Mouse (Mus musculus) heart, embryonic 11.5 days (tissue): ENCODE data around the gene Cmtm4. TPM values are rescaled to one million over a fixed set of nuclear protein-coding genes. Genes with fewer than 3 reads are reported as not detected.

Experiments used
- ATAC-seq: fragments of 200-750 bp; cut with Nextera tagmentation; replicated peaks from 2 replicates; pipeline ENCODE4 v1.8.0; 2017; ENCODE audit warnings: moderate library complexity; ENCODE audit not compliant: insufficient number of reproducible peaks, low FRiP score, low TSS enrichment
- H3K27ac ChIP-seq: fragments of 300-500 bp; sonication (generic); 2 replicates; pipeline ENCODE4 v1.5.1; 2014; ENCODE audit warnings: mild to moderate bottlenecking, low read depth, low read length
- H3K27me3 ChIP-seq: fragments of 300-500 bp; sonication (generic); 2 replicates; pipeline ENCODE4 v1.6.1; 2014; ENCODE audit warnings: mild to moderate bottlenecking, low read length, mixed read lengths; ENCODE audit not compliant: control insufficient read depth, insufficient read depth
- H3K36me3 ChIP-seq: fragments of 300-500 bp; sonication (generic); 2 replicates; pipeline ENCODE4 v1.6.1; 2014; ENCODE audit warnings: mild to moderate bottlenecking, low read length, moderate library complexity, mixed read lengths; ENCODE audit not compliant: control insufficient read depth, insufficient read depth
- H3K4me1 ChIP-seq: fragments of 300-500 bp; sonication (generic); 2 replicates; pipeline ENCODE4 v1.6.1; 2014; ENCODE audit warnings: low read length; ENCODE audit not compliant: control insufficient read depth, insufficient read depth
- H3K4me2 ChIP-seq: fragments of 300-500 bp; sonication (generic); 2 replicates; pipeline ENCODE4 v1.6.1; 2014; ENCODE audit warnings: mild to moderate bottlenecking, moderate library complexity
- H3K4me3 ChIP-seq: fragments of 300-500 bp; sonication (generic); 2 replicates; pipeline ENCODE4 v1.5.1; 2014; ENCODE audit warnings: low read depth, low read length
- H3K9ac ChIP-seq: fragments of 300-500 bp; sonication (generic); 2 replicates; pipeline ENCODE4 v1.6.1; 2014; ENCODE audit warnings: mild to moderate bottlenecking, low read depth, low read length, moderate library complexity
- H3K9me3 ChIP-seq: fragments of 300-500 bp; sonication (generic); replicated peaks from 2 replicates; pipeline ENCODE4 v1.6.1; 2016; ENCODE audit warnings: low read length; ENCODE audit not compliant: control insufficient read depth
- WGBS: fragments of 180-500 bp; shearing (Covaris S2); extraction: QIAGEN DNeasy Blood & Tissue Kit; methylation state at CpG from one replicate; pipeline ENCODE4 v1.1.7; 2014; ENCODE audit not compliant: insufficient replicate concordance; 5-methylcytosine and 5-hydroxymethylcytosine counted together
- polyA plus RNA-seq: library from polyadenylated mRNA; unstranded; fragments of >200 nt; fragmentation: Nextera tagmentation; extraction: Ambion mirVana; gene quantifications from 2 replicates; pipeline ENCODE4 v1.2.1, GENCODE M21; 2014

Gene Cmtm4
- polyA plus RNA-seq, 1 experiment from 2014 or later, result 2.2 TPM

DNA sequence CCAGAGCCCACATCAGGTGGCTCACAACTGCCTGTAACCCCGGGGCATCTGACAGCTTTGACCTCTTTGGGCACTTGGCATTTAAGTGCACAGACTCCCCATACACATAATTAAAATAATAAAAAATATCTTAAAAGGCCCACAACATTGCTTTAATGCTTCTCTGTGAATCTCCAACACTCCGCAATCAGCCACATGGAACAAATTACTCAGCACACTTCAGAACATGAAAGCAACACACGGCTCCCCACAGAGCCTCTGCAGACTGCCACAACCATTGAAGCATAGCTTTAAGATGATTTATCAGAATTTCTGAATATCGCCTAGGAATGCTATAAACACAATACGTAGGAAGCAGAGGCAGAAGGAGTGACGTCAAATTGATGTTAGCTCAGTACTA, 20.4 kb upstream of the Cmtm4 start:
- 85% methylated on average over 6 of the region's 6 CpGs for WGBS
- Histone ChIP-seq H3K27ac (no peak overlapping the region), H3K4me2 (no peak overlapping the region), H3K4me3 (no peak overlapping the region), H3K36me3 (peaks cover 14% of the 10 kb centered on the region), H3K27me3 (no peaks in the 10 kb centered on the region), H3K9ac (no peak overlapping the region), H3K4me1 (peaks cover 7% of the 10 kb centered on the region; the same call in 1 of the 2 replicates), H3K9me3 (no peaks in the 10 kb centered on the region)
- ATAC-seq, result no peak

DNA sequence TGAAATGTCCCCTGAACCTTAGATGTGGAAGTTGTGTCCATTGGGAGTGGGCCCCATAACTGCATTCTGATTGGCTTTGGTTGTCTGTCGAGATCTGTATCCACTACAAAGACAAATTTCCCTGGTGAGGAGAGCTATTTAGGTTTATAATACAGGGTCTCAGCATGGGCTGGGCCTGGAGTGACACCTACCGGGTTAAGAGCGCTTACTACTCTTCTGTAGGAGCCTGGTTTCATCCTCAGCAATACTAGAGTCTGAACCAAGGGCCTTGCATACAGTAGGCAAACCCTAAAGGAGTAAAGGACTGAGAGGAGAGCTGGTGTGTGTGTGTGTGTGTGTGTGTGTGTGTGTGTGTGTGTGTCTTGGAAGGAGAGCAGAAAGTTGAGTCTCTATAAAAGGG, 18.6 kb upstream of the Cmtm4 start:
- H3K36me3 ChIP-seq, result peaks cover 14% of the 10 kb centered on the region
- peaks cover 7% of the 10 kb centered on the region; the same call in 1 of the 2 replicates for H3K4me1 ChIP-seq
- WGBS, result 66% methylated on average over 3 of the region's 3 CpGs
- no peak overlapping the region for H3K9ac ChIP-seq
- no peak for ATAC-seq
- H3K4me2 ChIP-seq, result no peak overlapping the region
- H3K27me3 ChIP-seq, result no peaks in the 10 kb centered on the region
- no peaks in the 10 kb centered on the region for H3K9me3 ChIP-seq
- H3K4me3 ChIP-seq, result no peak overlapping the region
- H3K27ac ChIP-seq, result no peak overlapping the region

DNA sequence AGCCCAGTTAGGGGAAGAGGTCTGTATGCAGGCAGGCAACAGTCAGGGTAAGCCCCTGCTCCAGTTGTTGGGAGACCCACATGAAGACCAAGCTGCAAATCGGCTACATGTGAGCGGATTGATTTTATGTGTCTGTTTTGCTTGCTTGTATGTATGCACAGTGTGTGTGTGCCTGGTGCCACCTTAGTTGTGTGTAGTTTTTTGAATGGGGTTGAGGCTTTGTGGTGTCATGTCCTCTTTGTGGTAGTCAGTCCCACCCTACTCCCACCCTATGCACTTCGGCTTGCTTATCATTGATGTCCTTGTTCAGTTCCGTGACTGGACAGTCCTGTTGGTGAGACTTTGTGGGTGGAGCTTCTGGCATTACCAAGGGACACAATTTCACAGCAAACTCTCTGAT, 18.2 kb upstream of the Cmtm4 start:
- no peak overlapping the region for H3K27ac ChIP-seq
- 0 out of 2 replicates have a peak, but pooled peaks have one; percentile 25 for ATAC-seq
- H3K4me3 ChIP-seq, result no peak overlapping the region

DNA sequence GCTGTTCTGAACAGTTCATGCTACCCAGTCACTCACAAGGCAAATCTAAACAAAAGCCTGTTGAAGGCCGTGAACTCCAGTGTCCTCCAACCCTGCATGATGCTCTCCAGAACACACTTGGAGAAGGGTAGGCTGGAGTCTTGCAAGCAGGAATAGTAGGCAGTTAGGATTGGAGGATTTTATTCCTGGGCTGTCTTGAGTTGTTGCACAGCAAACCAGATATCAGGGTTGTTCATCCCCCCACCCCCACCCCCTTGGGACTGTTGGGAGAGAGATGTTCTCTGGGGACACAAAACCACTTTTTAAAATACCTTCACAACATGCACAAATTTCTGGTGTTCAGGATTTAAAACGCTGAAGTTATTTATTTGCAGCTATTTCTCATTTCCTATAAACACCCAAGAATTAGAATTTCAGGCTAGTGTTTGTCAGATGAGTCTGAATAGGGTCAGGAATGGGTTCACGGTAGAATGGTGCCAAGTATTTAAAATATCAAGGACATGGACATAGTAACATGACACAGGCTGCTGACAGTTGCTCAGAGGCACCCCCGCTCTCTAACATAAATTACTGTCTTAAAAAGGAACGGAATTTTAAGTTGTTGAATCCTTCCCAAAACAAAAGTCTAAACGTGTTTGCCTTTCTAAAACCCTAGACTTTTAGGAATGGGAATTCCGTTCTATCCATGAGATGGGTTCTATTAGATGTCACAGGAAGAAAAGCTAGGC, 17.4 kb upstream of the Cmtm4 start:
- ATAC-seq, result no peak
- WGBS, result 50% methylated on average over 7 of the region's 7 CpGs
- H3K4me2 ChIP-seq, result no peak overlapping the region
- H3K27ac ChIP-seq, result no peak overlapping the region
- no peak overlapping the region for H3K4me3 ChIP-seq
- peaks cover 8% of the 10 kb centered on the region for H3K36me3 ChIP-seq
- H3K9me3 ChIP-seq, result no peaks in the 10 kb centered on the region
- no peaks in the 10 kb centered on the region for H3K27me3 ChIP-seq
- peaks cover 7% of the 10 kb centered on the region; the same call in 1 of the 2 replicates for H3K4me1 ChIP-seq
- H3K9ac ChIP-seq, result no peak overlapping the region

More for the DNA sequence above, 18.2 kb upstream of the Cmtm4 start:
- no peak overlapping the region for H3K9ac ChIP-seq
- H3K36me3 ChIP-seq, result peaks cover 11% of the 10 kb centered on the region
- H3K4me1 ChIP-seq, result peaks cover 7% of the 10 kb centered on the region; the same call in 1 of the 2 replicates
- H3K9me3 ChIP-seq, result no peaks in the 10 kb centered on the region
- no peaks in the 10 kb centered on the region for H3K27me3 ChIP-seq
- H3K4me2 ChIP-seq, result no peak overlapping the region
- 58% methylated on average over 4 of the region's 4 CpGs for WGBS

DNA sequence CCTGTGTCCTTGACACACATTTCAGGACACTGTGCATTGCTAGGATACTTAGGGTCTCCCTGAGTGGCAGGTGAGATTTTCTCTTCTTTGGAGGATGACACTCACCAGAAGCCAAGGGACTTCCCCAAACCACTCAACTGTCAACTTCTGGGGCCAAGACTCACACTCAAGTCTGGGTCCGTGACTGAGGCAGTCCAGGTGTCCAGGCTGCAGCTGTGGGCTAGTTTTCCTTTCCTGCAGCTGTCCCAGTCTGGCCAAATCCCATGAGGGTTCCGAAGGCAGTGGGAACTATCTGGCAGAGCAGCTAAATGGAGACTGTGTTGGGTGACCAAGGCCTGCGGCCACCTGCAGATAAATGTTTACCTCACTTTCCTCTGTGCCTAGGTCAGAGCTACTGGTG, 16.4 kb upstream of the Cmtm4 start:
- no peak overlapping the region for H3K27ac ChIP-seq
- no peak overlapping the region for H3K9ac ChIP-seq
- no peak overlapping the region for H3K4me3 ChIP-seq
- H3K4me2 ChIP-seq, result no peak overlapping the region
- peaks cover 7% of the 10 kb centered on the region; the same call in 1 of the 2 replicates for H3K4me1 ChIP-seq
- 83% methylated on average over 3 of the region's 3 CpGs for WGBS
- no peaks in the 10 kb centered on the region for H3K27me3 ChIP-seq
- H3K9me3 ChIP-seq, result no peaks in the 10 kb centered on the region
- no peaks in the 10 kb centered on the region for H3K36me3 ChIP-seq
- no peak for ATAC-seq

DNA sequence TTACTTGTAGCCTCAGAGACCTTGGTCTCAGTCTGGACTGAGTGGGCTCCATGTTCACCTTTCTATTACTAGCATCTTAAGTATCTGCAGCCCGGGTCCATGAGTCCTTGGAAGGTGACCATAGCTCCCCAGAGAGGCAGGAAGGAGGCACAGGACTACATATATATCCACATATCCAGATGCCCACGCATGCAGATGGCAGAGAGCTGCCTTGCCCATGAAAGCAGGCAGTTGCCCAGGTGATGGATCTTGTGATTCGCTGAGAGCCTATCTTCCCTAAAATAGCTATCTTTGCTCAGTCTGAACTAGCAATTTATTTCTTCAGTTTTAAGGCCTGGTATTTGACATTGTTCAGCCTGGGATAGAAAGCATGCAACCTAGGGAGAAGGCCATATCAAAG, 15.9 kb upstream of the Cmtm4 start:
- WGBS, result 86% methylated on average over 3 of the region's 3 CpGs
- Histone ChIP-seq H3K27ac (no peak overlapping the region), H3K9me3 (no peaks in the 10 kb centered on the region), H3K4me1 (peaks cover 7% of the 10 kb centered on the region; the same call in 1 of the 2 replicates), H3K36me3 (no peaks in the 10 kb centered on the region), H3K4me3 (no peak overlapping the region), H3K4me2 (no peak overlapping the region), H3K9ac (no peak overlapping the region), H3K27me3 (no peaks in the 10 kb centered on the region)
- no peak for ATAC-seq

DNA sequence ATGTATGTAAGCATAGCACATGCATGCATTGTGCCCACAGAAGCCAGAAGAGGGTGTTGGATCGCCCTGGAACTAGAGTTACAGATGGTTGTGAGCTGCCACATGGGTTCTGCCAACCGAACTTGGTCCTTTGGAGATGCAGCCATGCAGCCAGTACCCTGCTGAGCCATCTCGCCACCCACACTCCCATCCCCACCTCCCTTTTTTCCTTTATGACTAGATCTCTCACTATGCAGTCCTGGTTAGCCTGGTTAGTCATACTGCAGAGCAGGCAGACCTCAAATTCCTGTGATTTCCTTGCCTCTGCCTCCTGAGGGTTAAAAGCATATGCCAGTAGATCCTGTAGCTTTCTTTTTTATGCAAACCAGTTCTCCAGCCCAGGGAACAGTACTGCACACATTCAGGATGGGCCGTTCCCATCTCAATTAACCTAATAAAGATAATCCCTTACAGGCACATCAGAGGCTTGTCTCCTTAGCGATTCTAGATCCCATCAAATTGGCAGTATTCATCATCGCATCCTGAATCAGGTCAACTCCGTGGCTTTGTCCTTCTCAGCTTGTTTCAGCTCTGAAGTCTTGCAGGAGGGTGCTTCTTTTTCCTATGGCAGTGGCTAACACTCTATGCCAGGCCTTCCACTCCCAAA, 15.1 kb upstream of the Cmtm4 start:
- no peaks in the 10 kb centered on the region for H3K27me3 ChIP-seq
- no peak overlapping the region for H3K4me3 ChIP-seq
- H3K4me1 ChIP-seq, result peaks cover 7% of the 10 kb centered on the region; the same call in 1 of the 2 replicates
- no peak overlapping the region for H3K9ac ChIP-seq
- H3K4me2 ChIP-seq, result no peak overlapping the region
- no peaks in the 10 kb centered on the region for H3K36me3 ChIP-seq
- 58% methylated on average over 7 of the region's 7 CpGs for WGBS
- H3K9me3 ChIP-seq, result no peaks in the 10 kb centered on the region
- H3K27ac ChIP-seq, result no peak overlapping the region
- no peak for ATAC-seq

DNA sequence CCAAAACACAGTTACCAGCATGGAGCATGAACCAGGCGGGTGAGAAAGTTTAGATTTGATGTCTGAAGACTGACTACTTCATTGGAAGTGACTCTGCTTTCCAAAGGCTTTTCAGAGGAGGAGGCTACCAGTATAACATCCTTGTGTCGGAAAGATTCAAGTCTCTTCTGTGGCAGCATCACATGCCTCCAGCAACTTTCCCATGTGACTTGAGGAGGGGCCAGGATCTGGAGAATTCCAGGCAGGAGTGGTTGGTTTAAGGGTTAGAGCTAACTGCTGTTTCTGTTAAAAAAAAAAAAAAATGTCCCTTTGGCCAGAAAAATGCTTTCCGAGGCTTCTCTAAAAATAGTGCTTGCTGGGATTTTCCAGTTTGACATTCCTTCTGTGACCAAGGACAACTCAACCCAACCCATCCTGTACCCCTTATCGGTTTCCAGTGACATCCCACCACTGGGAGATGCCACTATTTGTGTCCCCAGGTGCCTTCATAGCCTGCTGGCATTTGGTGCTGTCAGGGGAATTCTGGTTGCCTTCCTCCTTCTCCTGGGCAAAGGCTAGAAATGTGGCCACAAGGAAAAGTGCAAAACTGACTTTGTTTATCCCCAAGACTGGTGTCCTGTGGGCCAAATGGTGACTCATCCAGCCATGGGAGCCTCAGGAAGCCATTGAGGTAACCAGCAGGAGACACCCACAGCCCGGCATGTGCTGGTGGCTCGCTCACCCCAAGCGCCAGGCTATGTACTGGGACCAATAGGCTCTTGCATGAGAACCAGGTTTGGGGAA, 12.9 kb upstream of the Cmtm4 start:
- Histone ChIP-seq H3K36me3 (no peaks in the 10 kb centered on the region), H3K4me3 (no peak overlapping the region), H3K9ac (no peak overlapping the region), H3K27ac (no peak overlapping the region), H3K4me2 (no peak overlapping the region), H3K9me3 (no peaks in the 10 kb centered on the region), H3K4me1 (peaks cover 11% of the 10 kb centered on the region), H3K27me3 (no peaks in the 10 kb centered on the region)
- 74% methylated on average over 7 of the region's 7 CpGs for WGBS
- ATAC-seq, result no peak
